11 mouse cellular contexts compared by ENCODE assay signal in genomic region chr4:132977597-132977996, GRCm38 (mm10). TPM values are rescaled to one million over a fixed set of nuclear protein-coding genes. Genes with fewer than 3 reads are reported as not detected.
DNase-seq lines count a peak whose midpoint lies in the region; ATAC-seq and TF ChIP-seq lines count a peak whose summit lies in the region.
"Had no signal": no experiment of that assay in that cellular context is flagged by ENCODE, and none has a peak within 500 bp of the region (broad histone marks: within the 10 kb centered on the region; RNA-seq: fewer than 3 reads in every experiment).

No protein-coding gene starts in this region.

- H3K36me3 ChIP-seq in megakaryocyte, embryonic 14.5 days (replicated peaks; ENCODE audit: low read length): peaks cover 2% of the 10 kb centered on the region
- H3K36me3 ChIP-seq: hindbrain, embryonic 12.5 days; liver, embryonic 13.5 days had no signal

- peaks cover 83% of the 10 kb centered on the region for H3K4me1 ChIP-seq in megakaryocyte, embryonic 14.5 days

- ATAC-seq in megakaryocyte, adult 5-6 weeks (ENCODE audit: poor library complexity, severe bottlenecking): no peak
- ATAC-seq in inflammation-experienced regulatory T-cells, adult 6 months: peak; percentile 51

- no peak for TF ChIP-seq CTCF in left cerebral cortex, adult 2 months (IDR thresholded peaks at IDR 0.05)

- peaks cover 4% of the 10 kb centered on the region; the same call in 1 of the 2 replicates for H3K9me3 ChIP-seq in megakaryocyte, embryonic 14.5 days
- H3K9me3 ChIP-seq: hindbrain, embryonic 12.5 days; liver, embryonic 13.5 days had no signal

- peak overlapping the region; percentile 19 for H3K4me3 ChIP-seq in megakaryocyte, embryonic 14.5 days (replicated peaks)
- H3K4me3 ChIP-seq in left cerebral cortex, adult 2 months: no peak overlapping the region
- H3K4me3 ChIP-seq: hindbrain, embryonic 12.5 days; liver, embryonic 13.5 days had no signal

- H3K27me3 ChIP-seq in megakaryocyte, embryonic 14.5 days (replicated peaks): peaks cover 35% of the 10 kb centered on the region

- H3K27ac ChIP-seq in left cerebral cortex, adult 2 months: no peak overlapping the region
- H3K27ac ChIP-seq: hindbrain, embryonic 12.5 days; liver, embryonic 13.5 days had no signal

- intact Hi-C loops in left cerebral cortex, adult 2 months (cut with DNase I): no loop called here

- peak; percentile 44 for DNase-seq in ES-CJ7 (ENCODE audit: low read depth, low spot score)
- DNase-seq in thymus, postnatal 25 days: peak; percentile 84
- DNase-seq in right cerebral cortex, postnatal 4 days: no peak
- DNase-seq in left cerebral cortex, adult 2 months (ENCODE audit: extremely low spot score in 1 of 2, low spot score in 2 of 2): no peak
- DNase-seq: adrenal gland, adult 8-10 months; liver, embryonic 13.5 days; lung, postnatal 36 days had no signal

RNA-seq across cellular contexts. Expression of gene Fgr, which starts 3.7 kb away (rescaled TPM):
- polyA plus RNA-seq in megakaryocyte, embryonic 14.5 days (2012; ENCODE audit: insufficient read depth, low replicate concordance): 4.8 TPM in 1 of 2 replicates, not detected in the other
- total RNA-seq in megakaryocyte, adult 5-6 weeks (2015): 108 and 116 TPM in 2 replicates
- 111 and 112 TPM in 2 replicates for total RNA-seq in megakaryocyte, adult 5-6 weeks (2017)
- 1 to 10 TPM; 1.9 to 6.6 (median 3.3) TPM for polyA plus RNA-seq in inflammation-experienced regulatory T-cells, adult 6 months (2017; shearing (Covaris generic))
- total RNA-seq in left cerebral cortex, adult 2 months (2021): under 1 TPM; 0.23 TPM

RNA-seq across cellular contexts. Expression of gene Ahdc1, which starts 33.5 kb away (rescaled TPM):
- 42.4 and 114 TPM in 2 replicates for polyA plus RNA-seq in megakaryocyte, embryonic 14.5 days (2012; ENCODE audit: insufficient read depth, low replicate concordance)
- total RNA-seq in megakaryocyte, adult 5-6 weeks (2015): 3.0 and 4.4 TPM in 2 replicates
- 0.77 and 3.6 TPM in 2 replicates for total RNA-seq in megakaryocyte, adult 5-6 weeks (2017)
- 1 to 10 TPM; 1.6 to 2.4 (median 2.4) TPM for polyA plus RNA-seq in inflammation-experienced regulatory T-cells, adult 6 months (2017; shearing (Covaris generic))
- total RNA-seq in left cerebral cortex, adult 2 months (2021): 100 to 1,000 TPM; 108 to 132 TPM

RNA-seq across cellular contexts. Expression of gene Fam76a, which starts 55.2 kb away (rescaled TPM):
- 9.4 and 13.8 TPM in 2 replicates for polyA plus RNA-seq in megakaryocyte, embryonic 14.5 days (2012; ENCODE audit: insufficient read depth, low replicate concordance)
- total RNA-seq in megakaryocyte, adult 5-6 weeks (2015): 21.2 and 21.5 TPM in 2 replicates
- total RNA-seq in megakaryocyte, adult 5-6 weeks (2017): 43.2 and 66.3 TPM in 2 replicates
- 10 to 100 TPM; 14.2 to 23.1 (median 17.9) TPM for polyA plus RNA-seq in inflammation-experienced regulatory T-cells, adult 6 months (2017; shearing (Covaris generic))
- total RNA-seq in left cerebral cortex, adult 2 months (2021): 10 to 100 TPM; 47.6 to 49.9 TPM

Comparison
In these comparisons a context has a peak if more than half of its experiments do, and no peak if none do; other contexts are left out.
1. DNase-seq: peak in ES-CJ7 (single experiment) and thymus, postnatal 25 days (single experiment); none in right cerebral cortex, postnatal 4 days (single experiment) and left cerebral cortex, adult 2 months (0 of 2).
2. RNA of gene Fgr, which starts 3.7 kb away (total RNA-seq): 108 to 116 TPM in megakaryocyte, adult 5-6 weeks; 0.23 TPM in left cerebral cortex, adult 2 months; every median in the first group is over 10 times any median in the second.
3. RNA of gene Ahdc1, which starts 33.5 kb away (total RNA-seq): 108 to 132 TPM in left cerebral cortex, adult 2 months; 0.77 to 4.4 TPM in megakaryocyte, adult 5-6 weeks; every median in the first group is over 10 times any median in the second.